In the genomic region with DNA sequence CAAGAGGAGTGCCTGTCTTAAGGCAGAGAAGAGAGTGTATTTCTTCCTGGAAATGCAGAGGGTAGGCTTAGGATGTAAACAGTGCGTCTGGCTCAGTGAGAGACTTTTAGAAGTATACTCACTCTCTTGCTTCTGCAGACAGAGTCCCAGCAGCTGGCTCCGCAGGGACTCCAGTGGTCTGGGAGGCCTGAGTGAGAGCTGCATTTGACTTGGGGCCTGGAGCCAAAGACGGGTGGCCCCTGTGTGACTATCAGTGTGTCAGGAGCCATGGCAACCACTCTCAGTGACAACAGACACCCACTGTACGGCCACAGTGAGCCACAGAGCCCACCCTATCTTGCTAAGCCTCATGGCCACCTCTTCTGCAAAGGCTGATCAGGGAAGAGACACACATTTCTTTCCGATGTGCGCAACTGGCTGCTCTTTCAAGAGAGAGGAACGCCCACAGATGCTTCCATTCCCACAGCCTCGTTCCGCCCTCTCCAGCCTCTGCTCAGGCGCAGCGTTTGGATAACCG, we compare ENCODE assay signal across 12 mouse cellular contexts.
A peak's percentile ranks its signal among the peaks of the same experiment; 100 is the strongest.
DNase-seq lines count a peak whose midpoint lies in the region; ATAC-seq and TF ChIP-seq lines count a peak whose summit lies in the region.
"Had no signal": no experiment of that assay in that cellular context is flagged by ENCODE, and none has a peak within 500 bp of the region (broad histone marks: within the 10 kb centered on the region; RNA-seq: fewer than 3 reads in every experiment).

No protein-coding gene starts in this region.

- no peak for TF ChIP-seq EP300 in heart, postnatal 0 days (IDR thresholded peaks at IDR 0.05; ENCODE audit: low read depth)

- H3K27me3 ChIP-seq in hindbrain, embryonic 10.5 days (ENCODE audit: insufficient read depth, poor library complexity, severe bottlenecking), result 0 out of 2 replicates have a peak, but pooled peaks cover 3% of the 10 kb centered on the region
- 0 out of 2 replicates have a peak, but pooled peaks cover 7% of the 10 kb centered on the region for H3K27me3 ChIP-seq in hindbrain, embryonic 13.5 days
- H3K27me3 ChIP-seq in heart, postnatal 0 days (ENCODE audit: control insufficient read depth, insufficient read depth, low read length), result peaks cover 11% of the 10 kb centered on the region
- no peaks in the 10 kb centered on the region for H3K27me3 ChIP-seq in stomach, embryonic 16.5 days (ENCODE audit: control insufficient read depth, insufficient read depth, low read length)
- H3K27me3 ChIP-seq: liver, embryonic 13.5 days; Patski had no signal

- H3K4me3 ChIP-seq in hindbrain, embryonic 10.5 days, result no peak overlapping the region
- no peak overlapping the region for H3K4me3 ChIP-seq in hindbrain, embryonic 13.5 days
- no peak overlapping the region for H3K4me3 ChIP-seq in heart, postnatal 0 days (ENCODE audit: low read depth, low read length)
- H3K4me3 ChIP-seq in stomach, embryonic 16.5 days (replicated peaks; ENCODE audit: low read length), result no peak overlapping the region
- H3K4me3 ChIP-seq: liver, embryonic 13.5 days had no signal

- ATAC-seq in hindbrain, embryonic 13.5 days (ENCODE audit: low FRiP score), result no peak
- ATAC-seq in heart, postnatal 0 days (ENCODE audit: insufficient read depth, low read depth), result peak; percentile 9; the same call in 1 of the 2 replicates
- ATAC-seq in stomach, embryonic 16.5 days (ENCODE audit: insufficient read depth, low FRiP score), result 0 out of 2 replicates have a peak, but pooled peaks have one; percentile 10
- ATAC-seq: Patski had no signal

- H3K4me2 ChIP-seq in hindbrain, embryonic 13.5 days, result no peak overlapping the region
- H3K4me2 ChIP-seq in heart, postnatal 0 days (ENCODE audit: low read depth, low read length), result no peak overlapping the region
- H3K4me2 ChIP-seq in stomach, embryonic 16.5 days (ENCODE audit: low read depth, low read length), result no peak overlapping the region
- H3K4me2 ChIP-seq: liver, embryonic 13.5 days had no signal

- H3K36me3 ChIP-seq in hindbrain, embryonic 10.5 days, result no peaks in the 10 kb centered on the region
- no peaks in the 10 kb centered on the region for H3K36me3 ChIP-seq in hindbrain, embryonic 13.5 days
- no peaks in the 10 kb centered on the region for H3K36me3 ChIP-seq in heart, postnatal 0 days (replicated peaks; ENCODE audit: control insufficient read depth, insufficient read depth, low read length)
- no peaks in the 10 kb centered on the region for H3K36me3 ChIP-seq in stomach, embryonic 16.5 days (ENCODE audit: control insufficient read depth, insufficient read depth, low read length)
- H3K36me3 ChIP-seq: liver, embryonic 13.5 days had no signal

- WGBS in hindbrain, embryonic 10.5 days, result 71% methylated on average over 12 of the region's 12 CpGs
- 63% methylated on average over 12 of the region's 12 CpGs for WGBS in hindbrain, embryonic 13.5 days
- WGBS in heart, postnatal 0 days, result 55% methylated on average over 12 of the region's 12 CpGs
- 43% methylated on average over 12 of the region's 12 CpGs for WGBS in stomach, embryonic 16.5 days

- TF ChIP-seq CTCF in heart, postnatal 0 days (IDR thresholded peaks at IDR 0.05; ENCODE audit: low read depth), result no peak

- peaks cover 60% of the 10 kb centered on the region for H3K4me1 ChIP-seq in hindbrain, embryonic 10.5 days (replicated peaks)
- peaks cover 34% of the 10 kb centered on the region for H3K4me1 ChIP-seq in hindbrain, embryonic 13.5 days (replicated peaks)
- H3K4me1 ChIP-seq in heart, postnatal 0 days (ENCODE audit: control insufficient read depth, insufficient read depth), result no peaks in the 10 kb centered on the region
- peaks cover 26% of the 10 kb centered on the region for H3K4me1 ChIP-seq in stomach, embryonic 16.5 days (ENCODE audit: control insufficient read depth, insufficient read depth, low read length)

- H3K9ac ChIP-seq in hindbrain, embryonic 13.5 days, result no peak overlapping the region
- H3K9ac ChIP-seq in heart, postnatal 0 days (replicated peaks; ENCODE audit: low read depth, low read length), result no peak overlapping the region
- no peak overlapping the region for H3K9ac ChIP-seq in stomach, embryonic 16.5 days (ENCODE audit: low read length)
- H3K9ac ChIP-seq: liver, embryonic 13.5 days had no signal

- 0 out of 2 replicates have a peak overlapping the region, but pooled peaks have one; percentile 23 for H3K27ac ChIP-seq in hindbrain, embryonic 10.5 days
- H3K27ac ChIP-seq in hindbrain, embryonic 13.5 days, result no peak overlapping the region
- H3K27ac ChIP-seq in heart, postnatal 0 days (ENCODE audit: low read depth), result peak overlapping the region; percentile 54
- peak overlapping the region; percentile 62; the same call in 1 of the 2 replicates for H3K27ac ChIP-seq in stomach, embryonic 16.5 days (ENCODE audit: low read length)
- H3K27ac ChIP-seq: kidney, postnatal 0 days; liver, embryonic 13.5 days had no signal

- no peaks in the 10 kb centered on the region for H3K9me3 ChIP-seq in hindbrain, embryonic 10.5 days
- no peaks in the 10 kb centered on the region for H3K9me3 ChIP-seq in hindbrain, embryonic 13.5 days
- no peaks in the 10 kb centered on the region for H3K9me3 ChIP-seq in heart, postnatal 0 days (replicated peaks; ENCODE audit: control insufficient read depth, low read length)
- no peaks in the 10 kb centered on the region for H3K9me3 ChIP-seq in stomach, embryonic 16.5 days (replicated peaks; ENCODE audit: control insufficient read depth, low read length)
- H3K9me3 ChIP-seq: liver, embryonic 13.5 days had no signal

- no peak for DNase-seq in hindbrain, embryonic 10.5 days (ENCODE audit: low spot score)
- peak; percentile 13 to 15 for DNase-seq in right cerebral cortex, adult 2 months (ENCODE audit: low spot score in 2 of 2)
- DNase-seq in right cerebral cortex, postnatal 14 days, result no peak
- peak; percentile 14 for DNase-seq in heart, postnatal 0 days (ENCODE audit: low spot score)
- DNase-seq in adrenal gland, postnatal 4 days (ENCODE audit: low spot score in 2 of 2), result no peak
- DNase-seq in adipocyte (ENCODE audit: low spot score), result no peak
- DNase-seq: cerebellum, adult 9-11 months; liver, embryonic 13.5 days had no signal

Comparison
In these comparisons a context has a peak if more than half of its experiments do, and no peak if none do; other contexts are left out.
1. DNase-seq: peak in right cerebral cortex, adult 2 months (2 of 2) and heart, postnatal 0 days (single experiment); none in hindbrain, embryonic 10.5 days (single experiment), right cerebral cortex, postnatal 14 days (single experiment), adrenal gland, postnatal 4 days (0 of 2) and adipocyte (single experiment).